Mouse (Mus musculus) ES-Bruce4 (cell line): ENCODE data around the gene Psmc3.

ENCODE experiments used
- CTCF ChIP-seq: IDR thresholded peaks from one replicate; pipeline ENCODE4 v1.8.1; 2011; ENCODE audit warnings: low read depth, low read length
- POLR2A ChIP-seq: IDR thresholded peaks from one replicate; pipeline ENCODE4 v1.8.1; 2011; ENCODE audit warnings: low read length; ENCODE audit not compliant: insufficient read depth

DNA sequence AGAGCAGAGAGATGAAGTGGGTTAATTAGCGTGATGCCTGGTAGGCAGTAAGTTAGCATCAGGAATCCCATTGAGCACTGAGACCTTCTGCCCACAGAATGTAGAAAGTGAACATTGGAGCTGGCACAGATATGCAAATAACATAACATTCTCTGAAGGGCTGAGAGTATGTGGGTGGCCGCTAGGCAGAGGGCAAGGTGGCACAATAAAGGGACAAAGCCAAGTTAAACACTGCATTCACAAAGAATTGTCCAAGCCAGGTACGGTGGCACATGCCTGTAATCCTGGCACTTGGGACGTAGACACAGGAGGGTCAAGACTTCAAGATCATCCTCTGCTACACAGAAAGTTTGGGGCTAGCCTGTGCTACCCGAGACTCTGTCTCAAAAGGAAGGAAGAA lies 55.4 kb downstream of the Psmc3 start:
- no peak for TF ChIP-seq CTCF
- TF ChIP-seq POLR2A: no peak
